19 mouse cellular contexts compared by ENCODE assay signal in the genomic region with DNA sequence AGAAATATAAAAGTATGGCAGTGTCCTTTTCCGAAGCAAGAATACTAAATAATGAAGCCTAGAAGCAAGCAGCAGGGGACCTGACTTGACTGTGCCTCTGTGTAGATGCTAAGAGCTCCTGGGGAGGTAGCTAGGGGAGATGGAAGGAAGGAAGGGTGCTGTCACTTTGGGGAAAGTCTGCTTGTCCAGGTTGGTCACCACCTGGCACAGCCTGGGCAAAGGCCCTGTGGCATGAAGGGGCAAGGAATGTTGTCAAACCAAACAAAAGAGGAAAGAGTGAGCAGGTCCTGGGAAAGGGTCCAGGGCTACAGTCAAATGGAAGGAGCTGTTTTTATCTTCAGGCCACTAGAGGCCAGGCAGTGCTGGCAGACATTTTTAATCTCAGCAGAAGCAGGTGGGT. TPM values are rescaled to one million over a fixed set of nuclear protein-coding genes. Genes with fewer than 3 reads are reported as not detected.
DNase-seq lines count a peak whose midpoint lies in the region; ATAC-seq and TF ChIP-seq lines count a peak whose summit lies in the region.
"Had no signal": no experiment of that assay in that cellular context is flagged by ENCODE, and none has a peak within 500 bp of the region (broad histone marks: within the 10 kb centered on the region; RNA-seq: fewer than 3 reads in every experiment).

No protein-coding gene starts in this region.

- H3K9ac ChIP-seq in forebrain, embryonic 14.5 days (ENCODE audit: low read length): no peak overlapping the region
- H3K9ac ChIP-seq in forebrain, embryonic 16.5 days (replicated peaks; ENCODE audit: low read depth, low read length): no peak overlapping the region
- peak overlapping the region; percentile 12; the same call in 1 of the 2 replicates for H3K9ac ChIP-seq in liver, embryonic 11.5 days (ENCODE audit: low read depth, low read length)
- H3K9ac ChIP-seq in liver, postnatal 0 days (replicated peaks): no peak overlapping the region
- H3K9ac ChIP-seq in MEL (ENCODE audit: control insufficient read depth, low read depth, low read length, poor library complexity, severe bottlenecking): no peak overlapping the region
- H3K9ac ChIP-seq: hindbrain, embryonic 13.5 days had no signal

- H3K27ac ChIP-seq in forebrain, embryonic 14.5 days (ENCODE audit: low read depth, low read length): peak overlapping the region; percentile 14; the same call in 1 of the 2 replicates
- H3K27ac ChIP-seq in forebrain, embryonic 16.5 days (ENCODE audit: low read length): no peak overlapping the region
- no peak overlapping the region; the same call in 1 of the 2 replicates for H3K27ac ChIP-seq in liver, embryonic 11.5 days (ENCODE audit: low read depth, low read length)
- no peak overlapping the region for H3K27ac ChIP-seq in liver, postnatal 0 days (ENCODE audit: low read depth)
- no peak overlapping the region for H3K27ac ChIP-seq in MEL (ENCODE audit: control insufficient read depth, low read depth, low read length)
- H3K27ac ChIP-seq: embryonic facial prominence, embryonic 10.5 days; heart, embryonic 10.5 days; hindbrain, postnatal 0 days had no signal

- 90% methylated on average over 1 of the region's 1 CpGs for WGBS in forebrain, embryonic 14.5 days
- 84% methylated on average over 1 of the region's 1 CpGs for WGBS in forebrain, embryonic 16.5 days
- WGBS in liver, embryonic 11.5 days: 89% methylated on average over 1 of the region's 1 CpGs
- 86% methylated on average over 1 of the region's 1 CpGs for WGBS in liver, postnatal 0 days (ENCODE audit: insufficient replicate concordance)

- no peak overlapping the region for H3ac ChIP-seq in myocyte (ENCODE audit: control insufficient read depth, insufficient read length)

- TF ChIP-seq POLR2A in MEL (IDR thresholded peaks at IDR 0.05; ENCODE audit: control insufficient read depth in 1 of 2, insufficient read depth in 1 of 2, low read depth in 1 of 2, low read length in 2 of 2, poor library complexity in 1 of 2): peak in 1 of 2 experiments; percentile 37; a peak in 2 of 4 replicates
- no peak for TF ChIP-seq POLR2A in myocyte (IDR thresholded peaks at IDR 0.05; ENCODE audit: insufficient read length, low read depth)

- no peaks in the 10 kb centered on the region for H3K27me3 ChIP-seq in forebrain, embryonic 14.5 days (replicated peaks; ENCODE audit: control insufficient read depth, insufficient read depth, low read length)
- H3K27me3 ChIP-seq in forebrain, embryonic 16.5 days (replicated peaks; ENCODE audit: control insufficient read depth, insufficient read depth, low read length): no peaks in the 10 kb centered on the region
- no peaks in the 10 kb centered on the region for H3K27me3 ChIP-seq in liver, embryonic 11.5 days (replicated peaks; ENCODE audit: control insufficient read depth, insufficient read depth, low read length)
- no peaks in the 10 kb centered on the region for H3K27me3 ChIP-seq in liver, postnatal 0 days (ENCODE audit: insufficient read depth, low read length)
- no peaks in the 10 kb centered on the region for H3K27me3 ChIP-seq in MEL (ENCODE audit: control insufficient read depth in 1 of 2, insufficient read depth in 2 of 2, low read length in 2 of 2)
- H3K27me3 ChIP-seq in myocyte (ENCODE audit: control insufficient read depth, insufficient read depth, insufficient read length): no peaks in the 10 kb centered on the region
- H3K27me3 ChIP-seq: hindbrain, embryonic 13.5 days had no signal

- H3K4me1 ChIP-seq in forebrain, embryonic 14.5 days (ENCODE audit: control insufficient read depth, insufficient read depth, low read length): peaks cover 10% of the 10 kb centered on the region
- H3K4me1 ChIP-seq in forebrain, embryonic 16.5 days (replicated peaks; ENCODE audit: control insufficient read depth, insufficient read depth, low read length): peaks cover 14% of the 10 kb centered on the region
- peaks cover 22% of the 10 kb centered on the region for H3K4me1 ChIP-seq in liver, embryonic 11.5 days (replicated peaks; ENCODE audit: control insufficient read depth, insufficient read depth, low read length)
- peaks cover 21% of the 10 kb centered on the region for H3K4me1 ChIP-seq in liver, postnatal 0 days (ENCODE audit: insufficient read depth)
- H3K4me1 ChIP-seq in MEL (ENCODE audit: control insufficient read depth in 1 of 2, insufficient read depth in 2 of 2, low read length in 2 of 2): peaks cover 0 to 3% of the 10 kb centered on the region in 2 experiments; a peak in 2 of 4 replicates

- no peak for TF ChIP-seq CTCF in liver, postnatal 0 days (IDR thresholded peaks at IDR 0.05; ENCODE audit: low read depth)
- no peak; a peak in 1 of 6 replicates for TF ChIP-seq CTCF in MEL (IDR thresholded peaks at IDR 0.05 in 2 of 3, conservative IDR thresholded peaks at IDR 0.05 in 1 of 3; ENCODE audit: control insufficient read depth in 1 of 3, insufficient read depth in 1 of 3, low read depth in 2 of 3, low read length in 3 of 3, poor library complexity in 1 of 3, severe bottlenecking in 1 of 3)

- no peak for TF ChIP-seq RAD21 in MEL (IDR thresholded peaks at IDR 0.05; ENCODE audit: low read depth, low read length)

- TF ChIP-seq EP300 in liver, postnatal 0 days (IDR thresholded peaks at IDR 0.05; ENCODE audit: low read depth): no peak
- TF ChIP-seq EP300 in MEL (IDR thresholded peaks at IDR 0.05; ENCODE audit: low read depth in 1 of 2, low read length in 2 of 2): no peak

- peaks cover 21% of the 10 kb centered on the region for H3K79me2 ChIP-seq in MEL (ENCODE audit: control insufficient read depth, insufficient read depth, low read length, poor library complexity)
- peaks cover 8% of the 10 kb centered on the region for H3K79me2 ChIP-seq in myocyte (ENCODE audit: control insufficient read depth, insufficient read depth)

- no peak overlapping the region for H3K4me3 ChIP-seq in forebrain, embryonic 14.5 days (ENCODE audit: low read depth, low read length)
- no peak overlapping the region for H3K4me3 ChIP-seq in forebrain, embryonic 16.5 days (replicated peaks; ENCODE audit: low read length)
- H3K4me3 ChIP-seq in liver, embryonic 11.5 days (ENCODE audit: low read depth, low read length): peak overlapping the region; percentile 11; the same call in 1 of the 2 replicates
- H3K4me3 ChIP-seq in liver, postnatal 0 days (ENCODE audit: low read depth, low read length): no peak overlapping the region
- H3K4me3 ChIP-seq in MEL (ENCODE audit: control insufficient read depth in 1 of 2, insufficient read depth in 1 of 2, low read depth in 2 of 2, low read length in 2 of 2): no peak overlapping the region
- H3K4me3 ChIP-seq in myocyte: no peak overlapping the region
- H3K4me3 ChIP-seq: embryonic facial prominence, embryonic 10.5 days; heart, embryonic 10.5 days; hindbrain, embryonic 13.5 days had no signal

- H3K9me3 ChIP-seq in forebrain, embryonic 14.5 days (replicated peaks; ENCODE audit: control insufficient read depth, low read length): no peaks in the 10 kb centered on the region
- no peaks in the 10 kb centered on the region for H3K9me3 ChIP-seq in forebrain, embryonic 16.5 days (ENCODE audit: control insufficient read depth, low read length)
- H3K9me3 ChIP-seq in liver, embryonic 11.5 days (ENCODE audit: control insufficient read depth, low read length): no peaks in the 10 kb centered on the region
- H3K9me3 ChIP-seq in liver, postnatal 0 days (ENCODE audit: low read length): no peaks in the 10 kb centered on the region
- H3K9me3 ChIP-seq in MEL (replicated peaks; ENCODE audit: insufficient read depth, low read length): no peaks in the 10 kb centered on the region
- H3K9me3 ChIP-seq: heart, embryonic 10.5 days; hindbrain, embryonic 13.5 days had no signal

- no peak for DNase-seq in forebrain, embryonic 14.5 days (ENCODE audit: low spot score)
- no peak for DNase-seq in liver, embryonic 11.5 days (ENCODE audit: low spot score)
- DNase-seq in liver, postnatal 0 days: no peak
- peak; percentile 24 for DNase-seq in MEL (ENCODE audit: low read depth, low spot score)
- DNase-seq in ovary, postnatal 14 days (ENCODE audit: low spot score): no peak
- DNase-seq: adrenal gland, postnatal 10 days; cerebellum, adult 11 months; cerebellum, adult 8-10 months; cerebellum, postnatal 36 days; gastrocnemius, postnatal 36 days; heart, adult 18-20 months; heart, postnatal 10 days had no signal

- no peak for ATAC-seq in forebrain, embryonic 14.5 days
- ATAC-seq in forebrain, embryonic 16.5 days: no peak
- ATAC-seq in liver, embryonic 11.5 days (replicated peaks; ENCODE audit: low FRiP score): no peak
- no peak for ATAC-seq in liver, postnatal 0 days
- ATAC-seq: hindbrain, postnatal 0 days; intestine, embryonic 16.5 days had no signal

- peaks cover 60% of the 10 kb centered on the region for H3K36me3 ChIP-seq in forebrain, embryonic 14.5 days (ENCODE audit: control insufficient read depth, insufficient read depth, low read length)
- H3K36me3 ChIP-seq in forebrain, embryonic 16.5 days (ENCODE audit: control insufficient read depth, insufficient read depth): peaks cover 20% of the 10 kb centered on the region
- peaks cover 52% of the 10 kb centered on the region for H3K36me3 ChIP-seq in liver, embryonic 11.5 days (ENCODE audit: control insufficient read depth, insufficient read depth, low read length)
- peaks cover 40% of the 10 kb centered on the region for H3K36me3 ChIP-seq in liver, postnatal 0 days (replicated peaks; ENCODE audit: insufficient read depth, low read length)
- peaks cover 6 to 28% of the 10 kb centered on the region in 2 experiments for H3K36me3 ChIP-seq in MEL (ENCODE audit: control insufficient read depth in 1 of 2, insufficient read depth in 2 of 2, low read length in 2 of 2)
- H3K36me3 ChIP-seq in myocyte (ENCODE audit: control insufficient read depth, insufficient read depth): peaks cover 26% of the 10 kb centered on the region

- H3K4me2 ChIP-seq in forebrain, embryonic 14.5 days (ENCODE audit: low read length): no peak overlapping the region
- no peak overlapping the region for H3K4me2 ChIP-seq in forebrain, embryonic 16.5 days (ENCODE audit: low read length)
- no peak overlapping the region for H3K4me2 ChIP-seq in liver, embryonic 11.5 days
- no peak overlapping the region for H3K4me2 ChIP-seq in liver, postnatal 0 days (ENCODE audit: low read depth, low read length)
- no peak overlapping the region for H3K4me2 ChIP-seq in myocyte (ENCODE audit: low read depth)
- H3K4me2 ChIP-seq: hindbrain, embryonic 13.5 days had no signal

RNA-seq across cellular contexts. Expression of a gene that starts 2.5 kb away (rescaled TPM):
- 9.2 and 9.7 TPM in 2 replicates for polyA plus RNA-seq in forebrain, embryonic 14.5 days (2014; fragmentation: Nextera tagmentation; extraction: Ambion mirVana)
- 11.8 and 13.2 TPM in 2 replicates for polyA plus RNA-seq in forebrain, embryonic 16.5 days (2015; fragmentation: Nextera tagmentation; extraction: Ambion mirVana)
- 28.6 and 29.8 TPM in 2 replicates for polyA plus RNA-seq in liver, embryonic 11.5 days (2014; fragmentation: Nextera tagmentation; extraction: Ambion mirVana)
- polyA plus RNA-seq in liver, postnatal 0 days (2015; fragmentation: Nextera tagmentation; extraction: Ambion mirVana): 14.5 TPM in 2 replicates
- 17.2 and 22.7 TPM in 2 replicates for total RNA-seq in MEL (2012; rRNA removed)
- polyA plus RNA-seq in MEL (2012; ENCODE audit: insufficient read depth in 1 of 2, insufficient read length in 2 of 2, low read depth in 1 of 2, low replicate concordance in 2 of 2, missing spikeins in 1 of 2): 10 to 100 TPM in 1 of 2 experiments, not detected in 1; 23.0 TPM
- polyA plus RNA-seq in myocyte (2012; fragmentation: generic; extraction: Trizol): 7.0 TPM

RNA-seq across cellular contexts. Expression of a gene that starts 19.6 kb away (rescaled TPM):
- 545 and 644 TPM in 2 replicates for polyA plus RNA-seq in forebrain, embryonic 14.5 days (2014; fragmentation: Nextera tagmentation; extraction: Ambion mirVana)
- polyA plus RNA-seq in forebrain, embryonic 16.5 days (2015; fragmentation: Nextera tagmentation; extraction: Ambion mirVana): 441 and 518 TPM in 2 replicates
- polyA plus RNA-seq in liver, embryonic 11.5 days (2014; fragmentation: Nextera tagmentation; extraction: Ambion mirVana): 552 and 577 TPM in 2 replicates
- polyA plus RNA-seq in liver, postnatal 0 days (2015; fragmentation: Nextera tagmentation; extraction: Ambion mirVana): 114 and 130 TPM in 2 replicates
- 894 and 908 TPM in 2 replicates for total RNA-seq in MEL (2012; rRNA removed)
- polyA plus RNA-seq in MEL (2012; ENCODE audit: insufficient read depth in 1 of 2, insufficient read length in 2 of 2, low read depth in 1 of 2, low replicate concordance in 2 of 2, missing spikeins in 1 of 2) (1,000 to 10,000 TPM in 1 of 2 experiments, 100 to 1,000 TPM in 1; 184 to 1,104 TPM), myocyte (2012; fragmentation: generic; extraction: Trizol) (371 TPM)

RNA-seq across cellular contexts. Expression of a gene that starts 32.5 kb away (rescaled TPM):
- polyA plus RNA-seq in forebrain, embryonic 14.5 days (2014; fragmentation: Nextera tagmentation; extraction: Ambion mirVana): 114 and 150 TPM in 2 replicates
- polyA plus RNA-seq in forebrain, embryonic 16.5 days (2015; fragmentation: Nextera tagmentation; extraction: Ambion mirVana): 94.1 and 97.9 TPM in 2 replicates
- polyA plus RNA-seq in liver, embryonic 11.5 days (2014; fragmentation: Nextera tagmentation; extraction: Ambion mirVana): 347 and 349 TPM in 2 replicates
- polyA plus RNA-seq in liver, postnatal 0 days (2015; fragmentation: Nextera tagmentation; extraction: Ambion mirVana): 70.1 and 76.2 TPM in 2 replicates
- 588 and 649 TPM in 2 replicates for total RNA-seq in MEL (2012; rRNA removed)
- polyA plus RNA-seq in MEL (2012; ENCODE audit: insufficient read depth in 1 of 2, insufficient read length in 2 of 2, low read depth in 1 of 2, low replicate concordance in 2 of 2, missing spikeins in 1 of 2) (1,000 to 10,000 TPM in 1 of 2 experiments, 100 to 1,000 TPM in 1; 739 to 6,489 TPM), myocyte (2012; fragmentation: generic; extraction: Trizol) (137 TPM)

RNA-seq across cellular contexts. Expression of a gene that starts 48.6 kb away (rescaled TPM):
- polyA plus RNA-seq in forebrain, embryonic 14.5 days (2014; fragmentation: Nextera tagmentation; extraction: Ambion mirVana): 77.0 and 86.4 TPM in 2 replicates
- polyA plus RNA-seq in forebrain, embryonic 16.5 days (2015; fragmentation: Nextera tagmentation; extraction: Ambion mirVana): 80.9 and 85.6 TPM in 2 replicates
- polyA plus RNA-seq in liver, embryonic 11.5 days (2014; fragmentation: Nextera tagmentation; extraction: Ambion mirVana): 47.8 and 52.2 TPM in 2 replicates
- 13.0 and 16.0 TPM in 2 replicates for polyA plus RNA-seq in liver, postnatal 0 days (2015; fragmentation: Nextera tagmentation; extraction: Ambion mirVana)
- 52.5 and 55.1 TPM in 2 replicates for total RNA-seq in MEL (2012; rRNA removed)
- polyA plus RNA-seq in MEL (2012; ENCODE audit: insufficient read depth in 1 of 2, insufficient read length in 2 of 2, low read depth in 1 of 2, low replicate concordance in 2 of 2, missing spikeins in 1 of 2) (10 to 100 TPM in 1 of 2 experiments, not detected in 1; 63.0 TPM), myocyte (2012; fragmentation: generic; extraction: Trizol) (41.0 TPM)
